Mouse (Mus musculus) left cerebral cortex, postnatal 14 days (tissue): ENCODE measurements around the gene Tmem109. TPM values are rescaled to one million over a fixed set of nuclear protein-coding genes. Genes with fewer than 3 reads are reported as not detected.

Experiments
- DNase-seq, 2 experiments: peaks; one replicate each; pipeline ENCODE4 v3.0.0; 2021 to 2022; ENCODE audit warnings: low spot score in 2 of 2, mixed read lengths in 1 of 2
- intact Hi-C: fragments of 180-260 bp; cut with DNase I; formaldehyde crosslinking; loops from one replicate; pipeline ENCODE4 v1.15.1; 2025
- long read RNA-seq, 2 experiments: library from polyadenylated mRNA; stranded (forward); transcript quantifications; one replicate each; pipeline ENCODE4 v2.0.0; 2021
- total RNA-seq, 2 experiments: library from RNA; stranded (reverse); gene quantifications; 2 replicates each; pipeline ENCODE4 v1.2.3; 2021

Tmem109 gene
- 10 to 100 TPM; 41.0 to 48.8 TPM for total RNA-seq
- long read RNA-seq, experiment 1, transcript Tmem109-201 (4 exons, 2,188 nt): major isoform, 74 of 80 reads
- long read RNA-seq, experiment 1, partial matches to known transcripts: 0 of 80 reads
- long read RNA-seq, experiment 1, other reads (novel, unspliced or antisense): 5 of 80 reads
- long read RNA-seq, experiment 2, transcript Tmem109-201 (4 exons, 2,188 nt): major isoform, 44 of 55 reads
- long read RNA-seq, experiment 2, partial matches to known transcripts: 0 of 55 reads
- long read RNA-seq, experiment 2, other reads (novel, unspliced or antisense): 7 of 55 reads

GRCm38 (mm10) chr19:10881426-10882154 is at the start of gene Tmem109:
Gene Tmem109 (minus strand): TSS chr19:10882001.
- DNase-seq: peak; percentile 93 to 95
- intact Hi-C loops: loop anchor here (1.0 kb wide), 1 partner anchor 11 kb away; no protein-coding TSS in a partner anchor

DNA sequence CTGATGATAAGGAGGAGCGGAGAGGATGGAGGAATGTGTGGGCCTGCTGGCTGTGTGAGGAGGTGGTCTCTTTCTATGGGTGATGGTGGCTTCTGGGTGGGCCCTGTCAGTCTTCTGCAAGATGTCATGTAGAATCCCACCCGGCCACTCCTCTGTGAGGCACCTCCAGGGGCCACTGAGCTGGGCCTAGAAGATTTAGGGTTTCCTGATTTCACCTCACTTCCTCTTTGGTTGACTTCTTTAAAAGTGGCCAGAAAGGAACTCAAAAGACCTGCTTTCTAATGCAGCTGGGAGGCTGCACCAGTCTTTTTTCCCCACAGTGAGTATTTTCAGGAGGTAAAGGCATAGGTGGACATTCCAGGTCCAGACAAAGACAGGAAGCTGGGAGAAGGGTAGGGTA is 48.8 kb upstream of the Tmem109 start:
- DNase-seq: no peak
- intact Hi-C loops: no loop called here

DNA sequence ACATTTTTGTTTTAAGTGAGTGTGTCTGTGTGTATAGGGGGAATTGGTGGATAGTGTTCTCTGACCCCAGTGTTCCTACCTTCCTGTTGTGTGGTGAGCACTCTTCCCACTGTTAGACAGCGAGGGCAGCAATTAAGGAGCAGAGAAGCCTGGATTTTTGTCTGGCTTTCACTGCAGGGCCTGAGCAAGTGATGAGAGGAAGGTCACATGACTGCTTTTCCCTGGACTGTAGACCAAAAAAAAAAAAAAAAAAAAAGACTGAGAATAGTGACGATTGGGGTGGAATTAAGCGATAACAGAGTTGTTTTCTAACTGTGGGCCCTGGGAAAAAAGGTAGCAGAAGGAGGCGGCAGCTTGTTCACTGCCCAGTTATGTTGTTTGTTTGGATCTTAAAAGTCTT is 44.9 kb upstream of the Tmem109 start:
- no peak for DNase-seq

DNA sequence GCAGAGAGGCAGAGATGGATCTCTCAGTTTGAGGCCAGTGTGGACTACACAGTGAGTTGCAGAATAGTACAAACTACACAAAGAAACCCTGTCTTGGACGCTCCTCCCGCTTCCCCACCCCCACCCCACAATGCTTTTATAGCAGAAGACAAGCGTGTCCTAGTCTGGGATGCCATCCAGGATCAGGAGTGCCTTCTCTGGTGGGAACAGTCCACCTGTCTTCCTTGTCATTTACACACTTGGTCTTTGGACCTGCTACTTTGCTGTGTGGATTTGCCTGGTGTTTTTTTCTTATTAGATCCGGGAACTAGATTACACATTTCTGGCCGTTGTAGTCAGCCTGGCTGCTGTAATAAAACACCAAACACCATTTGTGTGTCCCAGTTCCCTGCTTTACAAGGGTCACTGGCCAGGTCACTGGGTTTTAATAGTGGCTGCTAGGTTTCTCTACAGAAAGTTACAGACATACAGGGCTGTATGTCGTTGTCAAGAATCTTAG is 44.4 kb upstream of the Tmem109 start:
- intact Hi-C loops: no loop called here
- no peak for DNase-seq

More for the DNA sequence above, 44.9 kb upstream of the Tmem109 start:
- intact Hi-C loops: no loop called here

- no peak for DNase-seq
- intact Hi-C loops: no loop called here
Observed at GRCm38 (mm10) chr19:10924220-10924619, 42.4 kb upstream of the Tmem109 start.

DNA sequence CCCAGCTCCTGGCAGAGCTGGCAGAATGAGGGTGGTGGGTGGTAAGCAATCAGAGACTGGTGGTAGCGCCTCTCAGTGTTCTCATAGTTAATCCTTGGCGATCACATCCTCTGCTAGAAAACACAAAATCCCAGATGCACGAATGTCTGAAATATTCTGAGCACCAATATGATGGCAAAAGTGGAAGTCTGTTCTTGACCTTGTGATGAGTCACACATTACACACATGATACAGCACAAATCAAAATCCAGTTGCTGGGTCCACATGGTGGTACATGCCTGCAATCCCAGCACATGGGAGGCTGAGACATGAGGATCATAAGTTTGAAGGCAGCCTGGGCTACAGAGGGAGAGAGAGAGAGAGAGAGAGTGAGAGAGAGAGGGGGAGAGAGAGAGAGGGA is 39.3 kb upstream of the Tmem109 start:
- intact Hi-C loops: no loop called here
- DNase-seq: no peak

GRCm38 (mm10) chr19:10920532-10920931 is 38.7 kb upstream of the Tmem109 start, which contains the start of gene Zp1:
Gene Zp1 (minus strand): TSS chr19:10920632.
- intact Hi-C loops: no loop called here
- DNase-seq: no peak

GRCm38 (mm10) chr19:10918321-10918991 is 36.7 kb upstream of the Tmem109 start:
- no peak for DNase-seq
- intact Hi-C loops: no loop called here

DNA sequence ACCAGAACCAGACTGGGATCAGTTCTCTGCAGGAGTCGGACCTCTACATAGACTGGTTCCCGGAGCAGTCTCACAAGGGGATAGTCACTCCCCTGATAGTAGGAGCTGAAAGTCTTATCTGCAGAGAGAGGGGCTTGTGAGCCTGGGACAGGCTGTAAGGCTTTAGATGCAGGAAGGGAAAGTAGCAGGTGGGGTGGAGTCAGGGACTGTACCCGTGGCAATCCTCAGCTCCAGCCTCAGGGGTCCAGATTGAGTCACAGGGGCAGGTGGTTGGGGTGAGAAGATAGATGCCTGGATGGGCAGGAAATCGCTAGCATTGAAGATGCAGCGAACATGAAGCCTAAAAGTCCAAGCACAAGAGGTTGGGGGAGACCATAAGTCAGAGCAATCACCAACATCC is 34.7 kb upstream of the Tmem109 start:
- no peak for DNase-seq
- intact Hi-C loops: no loop called here

- DNase-seq: no peak
- intact Hi-C loops: no loop called here
Observed at GRCm38 (mm10) chr19:10914870-10915269, 33.1 kb upstream of the Tmem109 start.

DNA sequence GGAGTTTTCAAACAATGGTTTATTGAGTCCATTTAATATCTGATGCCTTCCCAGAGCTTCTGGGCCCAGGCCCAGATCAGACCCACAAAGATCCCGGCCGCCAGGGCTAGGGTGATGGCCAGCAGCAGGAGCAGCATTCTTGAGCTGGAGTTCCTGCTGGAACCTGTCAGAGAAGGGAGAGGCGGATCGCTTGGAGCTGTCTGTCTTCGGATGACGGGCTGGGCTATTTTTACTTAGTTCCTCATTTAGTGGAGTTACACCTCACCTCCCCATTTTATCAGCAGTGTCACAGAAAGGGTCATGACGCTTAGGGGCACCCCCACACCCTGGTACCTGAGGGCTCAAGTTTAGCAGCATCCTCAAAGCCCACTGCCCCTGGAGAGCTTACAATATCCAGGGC is 32.5 kb upstream of the Tmem109 start:
- no peak for DNase-seq
- intact Hi-C loops: no loop called here

DNA sequence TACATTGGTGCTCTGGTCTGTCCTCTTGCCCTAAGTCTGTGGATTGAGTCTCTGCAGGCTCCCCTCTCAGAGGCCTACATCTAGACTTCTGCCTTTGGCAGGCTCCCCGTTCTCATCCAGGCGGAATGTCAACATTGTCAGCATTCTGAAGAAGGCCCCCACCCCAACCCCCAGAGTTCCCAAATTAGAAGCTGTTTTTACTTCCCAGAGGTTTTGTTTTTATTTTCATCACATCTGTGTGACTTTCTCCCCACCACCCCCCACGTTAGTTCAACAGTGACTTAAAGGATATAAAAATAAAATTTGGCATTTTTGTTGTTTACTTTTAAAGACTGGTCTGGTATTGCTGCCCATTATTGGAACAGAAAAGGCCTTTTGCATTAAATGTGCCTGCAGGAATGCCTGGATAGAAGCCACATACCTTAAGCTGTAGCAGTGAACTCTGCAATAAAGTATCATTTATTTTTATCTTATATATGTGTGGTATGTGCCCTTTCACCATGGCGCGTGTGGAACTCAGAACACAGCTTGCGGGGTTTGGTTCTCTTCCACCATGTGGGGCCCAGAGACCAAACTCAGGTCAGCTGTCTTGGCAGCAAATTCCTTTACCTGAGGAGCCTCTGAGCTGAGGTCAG is 27.4 kb upstream of the Tmem109 start:
- intact Hi-C loops: loop anchor here (5.0 kb wide), 1 partner anchor 38 kb away; the partner anchor contains the start of gene Ccdc86
- DNase-seq: no peak

- intact Hi-C loops: loop anchor here (5.0 kb wide), 1 partner anchor 39 kb away; the partner anchor contains the start of gene Ccdc86
- peak; percentile 70 to 76 for DNase-seq
Observed at GRCm38 (mm10) chr19:10907891-10908290, 26.1 kb upstream of the Tmem109 start.

DNA sequence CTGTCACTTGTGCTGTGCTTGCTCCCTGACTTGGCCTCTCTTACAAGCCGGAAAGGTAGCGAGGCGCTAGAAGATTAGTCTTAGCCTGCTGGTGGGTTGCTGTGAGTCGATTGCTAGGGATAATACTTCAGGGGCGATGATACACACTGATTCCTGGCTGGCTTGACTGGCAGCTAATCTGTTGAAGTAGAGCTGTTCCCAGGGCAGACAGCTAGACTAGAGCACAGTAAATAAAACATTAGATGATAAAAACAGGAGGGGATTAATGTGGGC is 23.9 kb upstream of the Tmem109 start:
- intact Hi-C loops: loop anchor here (5.0 kb wide), 1 partner anchor 42 kb away; the partner anchor contains the start of gene Ccdc86
- DNase-seq: no peak

DNA sequence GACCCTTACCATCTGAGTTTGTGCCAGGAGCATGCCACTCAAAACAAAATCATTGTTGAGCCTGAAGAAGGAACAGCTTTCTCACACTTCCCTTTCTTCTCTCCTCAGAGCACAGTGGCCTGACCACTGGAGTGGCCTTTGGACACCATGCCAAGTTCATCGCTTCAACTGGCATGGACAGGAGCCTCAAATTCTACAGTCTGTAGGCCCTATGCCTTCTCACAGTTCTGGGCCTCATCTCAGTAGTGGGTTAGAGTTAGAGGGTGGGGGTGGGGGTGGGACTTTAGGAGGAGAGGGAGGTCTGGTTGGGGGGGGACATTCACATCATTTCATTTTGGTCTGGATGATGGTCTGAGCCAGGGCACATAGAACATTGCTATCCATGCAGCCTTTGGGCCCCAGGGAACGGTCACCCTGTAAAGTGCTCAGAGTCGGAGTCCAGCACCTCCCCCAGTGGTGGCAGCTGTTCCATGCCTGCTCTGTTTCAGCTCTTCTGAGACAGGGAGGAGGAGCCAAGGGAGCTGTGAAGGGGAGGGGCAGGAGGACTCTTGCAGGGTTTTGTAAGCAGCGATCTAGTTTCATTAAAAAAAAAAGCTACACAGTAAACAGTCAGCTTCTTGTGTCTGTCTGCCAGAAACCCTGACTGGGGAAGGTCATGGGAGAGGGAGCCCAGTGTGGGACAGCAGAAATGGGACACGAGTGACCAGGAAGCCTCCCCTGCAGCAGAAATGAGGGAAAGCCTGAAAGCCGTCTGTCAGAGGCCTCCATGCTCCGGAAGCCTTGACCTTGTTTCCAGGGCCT is 23.3 kb upstream of the Tmem109 start:
- DNase-seq: peak; percentile 58 to 78
- intact Hi-C loops: loop anchor here (5.0 kb wide), 1 partner anchor 42 kb away; the partner anchor contains the start of gene Ccdc86

DNA sequence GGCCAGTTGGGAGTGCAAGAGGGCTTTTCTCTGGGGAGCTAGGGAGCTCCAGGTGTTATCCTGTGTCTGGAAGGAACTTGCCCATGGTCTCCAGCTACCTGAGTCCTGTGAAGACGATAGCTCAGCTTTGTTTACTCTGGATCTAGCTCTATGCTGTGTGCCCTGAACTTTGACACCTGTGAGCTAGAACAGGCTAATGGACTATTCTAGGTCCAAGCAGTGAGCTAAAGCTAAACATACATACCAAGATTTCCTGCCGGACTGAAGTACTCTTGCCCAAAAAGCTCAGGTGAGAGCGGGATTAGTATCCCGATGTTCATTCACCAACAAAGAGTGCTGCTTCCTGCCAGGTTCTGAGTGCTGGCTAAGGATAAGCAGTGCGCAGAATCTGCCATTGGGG is 22.7 kb upstream of the Tmem109 start:
- no peak for DNase-seq
- intact Hi-C loops: no loop called here

- no peak for DNase-seq
- intact Hi-C loops: no loop called here
Observed at GRCm38 (mm10) chr19:10901046-10901445, 19.2 kb upstream of the Tmem109 start.

- intact Hi-C loops: no loop called here
- no peak for DNase-seq
Observed at GRCm38 (mm10) chr19:10900315-10900714, 18.5 kb upstream of the Tmem109 start.

DNA sequence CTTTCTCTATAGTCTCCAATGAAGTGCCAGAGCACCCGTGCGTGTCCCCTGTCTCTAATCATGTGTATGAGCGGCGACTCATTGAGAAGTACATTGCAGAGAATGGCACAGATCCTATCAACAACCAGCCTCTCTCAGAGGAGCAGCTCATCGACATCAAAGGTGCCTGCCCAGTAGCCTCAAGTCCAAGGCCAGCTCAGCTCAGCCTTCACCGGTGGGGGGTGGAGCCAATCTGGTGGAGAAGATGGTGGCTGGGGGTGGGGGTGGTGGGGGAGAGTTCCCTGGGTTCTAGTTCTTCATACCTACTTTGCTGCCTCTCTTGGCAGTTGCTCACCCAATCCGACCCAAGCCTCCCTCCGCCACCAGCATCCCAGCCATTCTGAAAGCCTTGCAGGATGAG is 15.7 kb upstream of the Tmem109 start:
- no peak for DNase-seq
- intact Hi-C loops: loop anchor here (5.0 kb wide), 1 partner anchor 45 kb away; no protein-coding TSS in a partner anchor
